Mouse (Mus musculus) activated CD4-positive, CD25-positive, alpha-beta regulatory T cell, adult 4 months (primary cell): ENCODE results near the gene Wdr74. TPM values are rescaled to one million over a fixed set of nuclear protein-coding genes. Genes with fewer than 3 reads are reported as not detected.

Experiments
- polyA plus RNA-seq, 2 experiments: library from polyadenylated mRNA; unstranded; fragments of 100-300 nt; shearing (Covaris generic); gene quantifications; one replicate each; pipeline ENCODE4 v1.2.1; 2017

Wdr74 gene
- polyA plus RNA-seq, 2 experiments from 2014 or later, result 43.3 to 70.5 TPM

Other genes with a start within 250 kb of the Wdr74 start
- under 1 TPM in 1 of 2 experiments, not detected in 1; 0.40 TPM for gene Slc22a8, start 144.6 kb upstream of the Wdr74 start, polyA plus RNA-seq
- gene Slc22a6, start 117.8 kb upstream of the Wdr74 start, polyA plus RNA-seq, result not detected
- not detected for gene Chrm1, start 72.0 kb upstream of the Wdr74 start, polyA plus RNA-seq
- 10 to 100 TPM; 60.3 to 69.3 TPM for gene Slc3a2, start 12.5 kb upstream of the Wdr74 start, polyA plus RNA-seq
- not detected for gene 1700092M07Rik, start 4.9 kb downstream of the Wdr74 start, polyA plus RNA-seq
- gene Stx5a, start 5.6 kb downstream of the Wdr74 start, polyA plus RNA-seq, result 100 to 1,000 TPM; 109 to 113 TPM
- 100 to 1,000 TPM; 126 to 163 TPM for gene Nxf1, start 21.2 kb downstream of the Wdr74 start, polyA plus RNA-seq
- gene Tmem223, start 35.2 kb downstream of the Wdr74 start, polyA plus RNA-seq, result 100 to 1,000 TPM; 115 to 137 TPM
- 100 to 1,000 TPM in 1 of 2 experiments, 10 to 100 TPM in 1; 98.5 to 110 TPM for gene Tmem179b, start 38.6 kb downstream of the Wdr74 start, polyA plus RNA-seq
- 1 to 10 TPM; 3.5 to 6.9 TPM for gene Taf6l, start 50.6 kb downstream of the Wdr74 start, polyA plus RNA-seq
- 100 to 1,000 TPM; 171 to 186 TPM for gene Polr2g, start 62.8 kb downstream of the Wdr74 start, polyA plus RNA-seq
- gene Zbtb3, start 66.7 kb downstream of the Wdr74 start, polyA plus RNA-seq, result 1 to 10 TPM; 2.1 TPM
- gene Ttc9c, start 83.5 kb downstream of the Wdr74 start, polyA plus RNA-seq, result 10 to 100 TPM; 39.9 to 43.8 TPM
- gene Hnrnpul2, start 84.2 kb downstream of the Wdr74 start, polyA plus RNA-seq, result 1 to 10 TPM; 6.0 to 6.1 TPM
- not detected for gene AC129217.1, start 93.9 kb downstream of the Wdr74 start, polyA plus RNA-seq
- gene Bscl2, start 101.6 kb downstream of the Wdr74 start, polyA plus RNA-seq, result 100 to 1,000 TPM in 1 of 2 experiments, 10 to 100 TPM in 1; 93.4 to 102 TPM
- 1 to 10 TPM in 1 of 2 experiments, under 1 TPM in 1; 0.42 to 1.2 TPM for gene Gng3, start 103.4 kb downstream of the Wdr74 start, polyA plus RNA-seq
- not detected for gene Lrrn4cl, start 114.9 kb downstream of the Wdr74 start, polyA plus RNA-seq
- 10 to 100 TPM; 62.6 to 75.9 TPM for gene Ubxn1, start 135.7 kb downstream of the Wdr74 start, polyA plus RNA-seq
- gene Uqcc3, start 145.1 kb downstream of the Wdr74 start, polyA plus RNA-seq, result 10 to 100 TPM; 85.8 to 90.4 TPM
- 10 to 100 TPM; 63.2 to 70.9 TPM for gene Lbhd1, start 147.9 kb downstream of the Wdr74 start, polyA plus RNA-seq
- not detected for gene Gm49403, start 148.1 kb downstream of the Wdr74 start, polyA plus RNA-seq
- gene 1810009A15Rik, start 153.0 kb downstream of the Wdr74 start, polyA plus RNA-seq, result 100 to 1,000 TPM; 112 to 130 TPM
- 1 to 10 TPM in 1 of 2 experiments, not detected in 1; 1.5 TPM for gene Gm49416, start 153.1 kb downstream of the Wdr74 start, polyA plus RNA-seq
- gene Ints5, start 157.2 kb downstream of the Wdr74 start, polyA plus RNA-seq, result 10 to 100 TPM in 1 of 2 experiments, 1 to 10 TPM in 1; 8.9 to 12.2 TPM
- gene Ganab, start 162.2 kb downstream of the Wdr74 start, polyA plus RNA-seq, result 10 to 100 TPM; 40.0 to 57.3 TPM
- 10 to 100 TPM; 16.3 to 18.6 TPM for gene B3gat3, start 184.5 kb downstream of the Wdr74 start, polyA plus RNA-seq
- 10 to 100 TPM in 1 of 2 experiments, 1 to 10 TPM in 1; 7.7 to 11.6 TPM for gene Rom1, start 193.5 kb downstream of the Wdr74 start, polyA plus RNA-seq
- gene Eml3, start 193.7 kb downstream of the Wdr74 start, polyA plus RNA-seq, result 10 to 100 TPM; 20.4 to 25.1 TPM
- 100 to 1,000 TPM in 1 of 2 experiments, 10 to 100 TPM in 1; 58.5 to 101 TPM for gene Mta2, start 206.0 kb downstream of the Wdr74 start, polyA plus RNA-seq
- 10 to 100 TPM; 21.3 to 25.1 TPM for gene Tut1, start 218.0 kb downstream of the Wdr74 start, polyA plus RNA-seq
- 100 to 1,000 TPM; 589 to 842 TPM for gene Eef1g, start 231.2 kb downstream of the Wdr74 start, polyA plus RNA-seq